Mouse (Mus musculus) layer of hippocampus, adult 9-10 months (tissue): ENCODE data around the gene Caprin2.

Experiments
- DNase-seq: peaks from one replicate; pipeline ENCODE4 v3.0.0; 2022; ENCODE audit warnings: low spot score

The Caprin2 gene

GRCm38 (mm10) chr6:148838460-148838859, 57.6 kb downstream of the Caprin2 start:
- no peak for DNase-seq

- no peak for DNase-seq
Measured at GRCm38 (mm10) chr6:148831728-148832121, 64.3 kb downstream of the Caprin2 start.

- peak; percentile 86 for DNase-seq
Measured at GRCm38 (mm10) chr6:148830748-148831727, 65.0 kb downstream of the Caprin2 start, which contains the start of gene Ipo8. Gene Ipo8, minus strand, starts transcription at chr6:148831467.

GRCm38 (mm10) chr6:148830355-148830747, 65.7 kb downstream of the Caprin2 start:
- no peak for DNase-seq

- no peak for DNase-seq
Measured at GRCm38 (mm10) chr6:148826119-148826518, 69.9 kb downstream of the Caprin2 start.

GRCm38 (mm10) chr6:148818624-148819343, 77.3 kb downstream of the Caprin2 start:
- no peak for DNase-seq

- DNase-seq, result no peak
Measured at GRCm38 (mm10) chr6:148816751-148817150, 79.3 kb downstream of the Caprin2 start.

- no peak for DNase-seq
Measured at GRCm38 (mm10) chr6:148811117-148811516, 84.9 kb downstream of the Caprin2 start.

- no peak for DNase-seq
Measured at GRCm38 (mm10) chr6:148799773-148800172, 96.3 kb downstream of the Caprin2 start.

- no peak for DNase-seq
Measured at GRCm38 (mm10) chr6:148795145-148795544, 100.9 kb downstream of the Caprin2 start.
